Mouse (Mus musculus) megakaryocyte progenitor cell, adult 5-6 weeks (primary cell): ENCODE results near the gene Pln. TPM values are rescaled to one million over a fixed set of nuclear protein-coding genes. Genes with fewer than 3 reads are reported as not detected.
A peak's percentile ranks its signal among the peaks of the same experiment; 100 is the strongest.

Source experiments
- ATAC-seq: replicated peaks from 2 replicates; pipeline ENCODE4 v1.8.0; 2016; ENCODE audit warnings: mild to moderate bottlenecking, moderate TSS enrichment, inconsistent platforms; ENCODE audit not compliant: poor library complexity
- total RNA-seq, 2 experiments: library from RNA; stranded (forward) in 1 of 2; stranded (reverse) in 1 of 2; fragments of 157-497, 149-512 nt in 1 of 2; fragments of 200-1000 nt in 1 of 2; gene quantifications; 2 replicates each; pipeline versions ENCODE4 v1.2.3 to v1.2.4; 2015 to 2017

Gene Pln
- 0.64 TPM in 1 of 2 replicates, not detected in the other for total RNA-seq (2015)
- 0.07 and 0.21 TPM in 2 replicates for total RNA-seq (2017)

GRCm38 (mm10) chr10:53337162-53337923, at the start of gene Pln:
Gene Pln, plus strand, starts transcription at chr10:53337667.
- ATAC-seq: no peak

- peak; percentile 37; the same call in 1 of the 2 replicates for ATAC-seq
These were observed 31.6 kb upstream of the Pln start for GRCm38 (mm10) chr10:53305867-53306266.

- no peak for ATAC-seq
These were observed 30.8 kb upstream of the Pln start for GRCm38 (mm10) chr10:53306674-53307073.

GRCm38 (mm10) chr10:53323367-53323766, 14.1 kb upstream of the Pln start:
- no peak for ATAC-seq

GRCm38 (mm10) chr10:53324663-53325062, 12.8 kb upstream of the Pln start:
- peak; percentile 98 for ATAC-seq

GRCm38 (mm10) chr10:53326367-53326766, 11.1 kb upstream of the Pln start:
- ATAC-seq: no peak

GRCm38 (mm10) chr10:53329257-53329656, 8.2 kb upstream of the Pln start:
- no peak for ATAC-seq

GRCm38 (mm10) chr10:53332752-53333151, 4.7 kb upstream of the Pln start:
- ATAC-seq: no peak

- ATAC-seq: peak; percentile 69
These were observed 2.2 kb upstream of the Pln start for GRCm38 (mm10) chr10:53335266-53335665.

GRCm38 (mm10) chr10:53335974-53336373, 1.5 kb upstream of the Pln start:
- ATAC-seq: peak; percentile 86

GRCm38 (mm10) chr10:53339045-53339444, 1.6 kb downstream of the Pln start:
- no peak for ATAC-seq

- ATAC-seq: peak; percentile 91
These were observed 4.0 kb downstream of the Pln start for GRCm38 (mm10) chr10:53341288-53341965.

- ATAC-seq: peak; percentile 70
These were observed 4.8 kb downstream of the Pln start for GRCm38 (mm10) chr10:53342166-53342728.

- ATAC-seq: no peak
These were observed 5.9 kb downstream of the Pln start for GRCm38 (mm10) chr10:53343384-53343783.

- ATAC-seq: no peak
These were observed 6.4 kb downstream of the Pln start for GRCm38 (mm10) chr10:53343865-53344264.

GRCm38 (mm10) chr10:53345508-53345907, 8.0 kb downstream of the Pln start:
- ATAC-seq: no peak

- ATAC-seq: peak; percentile 58
These were observed 9.0 kb downstream of the Pln start for GRCm38 (mm10) chr10:53346506-53346905.

GRCm38 (mm10) chr10:53346916-53347315, 9.4 kb downstream of the Pln start:
- no peak for ATAC-seq

GRCm38 (mm10) chr10:53347787-53348755, 10.6 kb downstream of the Pln start:
- peak; percentile 94 for ATAC-seq

GRCm38 (mm10) chr10:53349254-53349653, 11.8 kb downstream of the Pln start:
- ATAC-seq: 0 out of 2 replicates have a peak, but pooled peaks have one; percentile 5

GRCm38 (mm10) chr10:53353665-53354064, 16.2 kb downstream of the Pln start:
- no peak for ATAC-seq
